Mouse (Mus musculus) heart, adult 2 months (tissue): ENCODE results near the gene Tufm. TPM values are rescaled to one million over a fixed set of nuclear protein-coding genes. Genes with fewer than 3 reads are reported as not detected.

Experiments
- DNase-seq, 2 experiments: peaks; one replicate each; pipeline ENCODE4 v3.0.0; 2021
- H3K27ac ChIP-seq: fragments of 200-600 bp; 2 replicates; pipeline ENCODE4 v1.8.1; 2022
- H3K27me3 ChIP-seq: fragments of 200-500 bp; 2 replicates; pipeline ENCODE4 v1.6.1; 2012; ENCODE audit warnings: mild to moderate bottlenecking, low read length, inconsistent platforms, mixed read lengths; ENCODE audit not compliant: control insufficient read depth, insufficient read depth
- H3K36me3 ChIP-seq: fragments of 200-500 bp; 2 replicates; pipeline ENCODE4 v1.6.1; 2012; ENCODE audit warnings: low read length, inconsistent platforms; ENCODE audit not compliant: control insufficient read depth, insufficient read depth
- H3K4me1 ChIP-seq: fragments of 200-500 bp; 2 replicates; pipeline ENCODE4 v1.6.1; 2011; ENCODE audit warnings: low read length; ENCODE audit not compliant: control insufficient read depth, insufficient read depth
- H3K4me3 ChIP-seq: fragments of 200-600 bp; 2 replicates; pipeline ENCODE4 v1.8.1; 2022
- H3K79me2 ChIP-seq: fragments of 200-500 bp; replicated peaks from 2 replicates; pipeline ENCODE4 v1.6.1; 2012; ENCODE audit warnings: mild to moderate bottlenecking, inconsistent platforms, low read length, moderate library complexity, mixed read lengths; ENCODE audit not compliant: control insufficient read depth, insufficient read depth
- H3K9ac ChIP-seq: fragments of 200-500 bp; 2 replicates; pipeline ENCODE4 v1.6.1; 2012; ENCODE audit warnings: low read depth, mild to moderate bottlenecking, control low read depth, inconsistent platforms, low read length, mixed read lengths
- CTCF ChIP-seq: fragments of 200-600 bp; IDR thresholded peaks from 2 replicates; pipeline ENCODE4 v1.8.1; 2022; ENCODE audit warnings: antibody characterized with exemption, mild to moderate bottlenecking, moderate library complexity
- EP300 ChIP-seq: fragments of 200-500 bp; IDR thresholded peaks from 2 replicates; pipeline ENCODE4 v1.6.1; 2011; ENCODE audit warnings: low read depth, low read length, control low read depth; ENCODE audit not compliant: insufficient read depth
- POLR2A ChIP-seq: fragments of 200-500 bp; IDR thresholded peaks from 2 replicates; pipeline ENCODE4 v1.6.1; 2011; ENCODE audit warnings: mild to moderate bottlenecking, low read depth, low read length, control low read depth; ENCODE audit not compliant: insufficient read depth
- WGBS: fragments of 180-500 bp; shearing (Covaris S2); methylation state at CpG from one replicate; pipeline ENCODE4 v1.1.7; 2018; 5-methylcytosine and 5-hydroxymethylcytosine counted together
- intact Hi-C: fragments of 180-260 bp; cut with DNase I; formaldehyde crosslinking; loops from one replicate; pipeline ENCODE4 v1.15.1; 2025
- polyA plus RNA-seq: library from polyadenylated mRNA; depleted of rRNA; stranded (reverse); fragments of >200 nt; gene quantifications from 2 replicates; pipeline ENCODE4 v1.2.3, GENCODE M21; 2012
- total RNA-seq, 2 experiments: library from RNA; stranded (reverse); gene quantifications; 2 replicates each; pipeline ENCODE4 v1.2.3; 2021

The Tufm gene
- total and polyA plus RNA-seq, 3 experiments = 271 to 314 (median 288) TPM

DNA sequence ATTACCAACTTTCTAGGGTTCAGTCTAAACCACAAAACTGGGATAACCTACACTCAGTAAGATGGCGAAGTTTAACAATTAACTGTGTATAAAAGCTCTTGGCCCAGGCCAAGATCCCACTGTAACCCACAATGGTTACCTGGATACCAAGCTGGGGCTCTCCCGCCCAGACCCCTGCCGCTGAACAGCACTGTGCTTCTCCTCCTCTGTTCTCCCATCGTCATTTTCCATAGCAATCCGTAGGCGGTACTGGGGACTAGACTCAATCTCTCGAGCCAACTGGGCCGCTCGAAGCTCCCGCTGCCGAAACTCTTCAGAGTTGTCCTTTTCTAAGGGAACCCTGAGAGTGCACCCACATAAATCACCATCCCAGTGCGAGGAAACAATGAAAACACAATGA, 10.8 kb downstream of the Tufm start:
- DNase-seq = no peak
- H3K4me1 ChIP-seq = no peaks in the 10 kb centered on the region
- H3K79me2 ChIP-seq = no peaks in the 10 kb centered on the region
- no peak overlapping the region for H3K4me3 ChIP-seq
- no peak overlapping the region for H3K27ac ChIP-seq
- H3K27me3 ChIP-seq = no peaks in the 10 kb centered on the region
- intact Hi-C loops = no loop called here
- TF ChIP-seq POLR2A = no peak
- TF ChIP-seq CTCF = no peak
- TF ChIP-seq EP300 = no peak
- H3K9ac ChIP-seq = no peak overlapping the region
- H3K36me3 ChIP-seq = peaks cover 11% of the 10 kb centered on the region
- 90% methylated on average over 12 of the region's 12 CpGs for WGBS

DNA sequence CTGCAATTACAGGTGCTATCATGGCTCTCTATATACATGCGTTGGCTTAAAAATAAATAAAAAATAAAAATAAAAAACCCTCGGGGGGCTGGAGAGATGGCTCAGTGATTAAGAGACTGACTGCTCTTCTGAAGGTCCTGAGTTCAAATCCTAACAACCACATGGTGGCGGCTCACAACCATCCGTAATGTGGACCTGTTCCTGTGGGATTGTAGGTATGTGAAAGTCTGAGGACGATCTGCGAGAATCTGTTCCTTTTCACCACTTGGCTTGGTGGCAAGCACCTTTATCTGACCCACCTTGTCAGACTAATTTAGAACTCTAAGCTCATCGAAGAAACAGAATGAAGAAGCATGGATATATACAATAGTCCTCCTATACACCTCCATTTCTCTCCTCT, 12.3 kb downstream of the Tufm start:
- H3K4me1 ChIP-seq = no peaks in the 10 kb centered on the region
- no peak for TF ChIP-seq CTCF
- no peak for TF ChIP-seq POLR2A
- no peak for TF ChIP-seq EP300
- H3K4me3 ChIP-seq = no peak overlapping the region
- peaks cover 11% of the 10 kb centered on the region for H3K36me3 ChIP-seq
- no peak overlapping the region for H3K9ac ChIP-seq
- 86% methylated on average over 7 of the region's 7 CpGs for WGBS
- no peaks in the 10 kb centered on the region for H3K79me2 ChIP-seq
- H3K27me3 ChIP-seq = no peaks in the 10 kb centered on the region
- intact Hi-C loops = no loop called here
- no peak for DNase-seq
- H3K27ac ChIP-seq = no peak overlapping the region

DNA sequence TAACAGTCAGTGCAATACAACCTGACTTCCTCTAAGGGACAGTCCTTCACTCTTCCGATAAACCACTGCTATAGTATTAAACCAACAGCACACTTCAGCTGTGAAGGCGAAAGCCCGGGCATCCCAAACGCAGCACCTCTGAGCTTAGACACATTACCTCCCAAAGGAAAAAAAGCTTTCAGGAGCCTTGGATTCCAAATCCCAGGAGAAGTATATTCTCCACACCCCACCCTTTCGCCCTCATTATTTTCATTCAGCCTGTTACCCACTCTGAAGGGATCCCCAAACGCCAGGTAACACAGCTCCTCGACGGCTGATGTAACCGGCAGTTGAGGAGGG, 14.5 kb downstream of the Tufm start:
- peak overlapping the region; percentile 99 for H3K4me3 ChIP-seq
- DNase-seq = no peak
- H3K27me3 ChIP-seq = no peaks in the 10 kb centered on the region
- TF ChIP-seq CTCF = no peak
- peak overlapping the region; percentile 73 for H3K9ac ChIP-seq
- H3K36me3 ChIP-seq = peaks cover 11% of the 10 kb centered on the region
- H3K4me1 ChIP-seq = no peaks in the 10 kb centered on the region
- 2% methylated on average over 9 of the region's 9 CpGs for WGBS
- H3K27ac ChIP-seq = peak overlapping the region; percentile 98
- intact Hi-C loops = loop anchor here (1.0 to 10.0 kb wide), 2 partner anchors 13 to 363 kb away; partner anchors contain the start of genes Hirip3 and Ino80e
- H3K79me2 ChIP-seq = no peaks in the 10 kb centered on the region

DNA sequence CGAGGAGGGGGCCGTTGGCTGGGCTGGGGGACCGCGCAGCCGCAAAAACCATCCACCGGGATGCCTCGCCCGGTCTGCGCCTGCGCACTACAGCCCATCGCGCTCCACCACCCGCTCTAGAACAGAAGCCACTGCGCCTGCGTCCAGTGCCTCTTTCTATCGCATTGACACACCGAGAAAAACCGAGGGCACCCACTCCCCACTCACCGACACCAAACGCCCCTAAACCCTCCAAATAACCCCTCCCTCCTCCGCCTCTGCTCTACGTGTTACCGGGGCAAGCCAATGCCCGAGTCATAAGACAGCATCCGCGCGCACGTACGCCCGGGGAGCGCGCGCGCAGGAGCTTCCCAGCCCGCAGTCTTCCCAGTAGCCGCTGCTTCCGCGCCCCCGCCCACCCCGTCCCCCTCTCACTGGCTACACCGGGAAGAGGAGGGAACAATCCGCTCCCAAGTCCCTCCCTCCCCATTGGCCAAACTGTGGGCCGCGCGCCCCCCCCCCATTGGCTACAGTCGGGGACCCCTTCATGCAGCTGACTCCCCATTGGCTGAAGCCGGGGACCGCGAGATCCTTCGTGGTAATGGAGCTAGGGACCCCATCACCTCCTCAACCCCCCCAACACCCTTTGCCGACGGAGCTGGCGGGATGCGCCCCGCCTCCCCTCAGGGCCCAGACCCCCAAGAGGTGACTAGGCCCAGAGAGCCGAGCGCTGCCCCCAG, 15.0 kb downstream of the Tufm start:
- no peaks in the 10 kb centered on the region for H3K27me3 ChIP-seq
- no peaks in the 10 kb centered on the region for H3K4me1 ChIP-seq
- DNase-seq = peak; percentile 93 to 95
- TF ChIP-seq CTCF (no peak), POLR2A (peak; percentile 61), EP300 (no peak)
- intact Hi-C loops = loop anchor here (10.0 kb wide), 1 partner anchor 363 kb away; the partner anchor contains the start of genes Hirip3 and Ino80e
- H3K79me2 ChIP-seq = no peaks in the 10 kb centered on the region
- H3K27ac ChIP-seq = peak overlapping the region; percentile 98
- 1% methylated on average over 57 of the region's 57 CpGs for WGBS
- peak overlapping the region; percentile 99 for H3K4me3 ChIP-seq
- peak overlapping the region; percentile 96 for H3K9ac ChIP-seq
- H3K36me3 ChIP-seq = peaks cover 11% of the 10 kb centered on the region

DNA sequence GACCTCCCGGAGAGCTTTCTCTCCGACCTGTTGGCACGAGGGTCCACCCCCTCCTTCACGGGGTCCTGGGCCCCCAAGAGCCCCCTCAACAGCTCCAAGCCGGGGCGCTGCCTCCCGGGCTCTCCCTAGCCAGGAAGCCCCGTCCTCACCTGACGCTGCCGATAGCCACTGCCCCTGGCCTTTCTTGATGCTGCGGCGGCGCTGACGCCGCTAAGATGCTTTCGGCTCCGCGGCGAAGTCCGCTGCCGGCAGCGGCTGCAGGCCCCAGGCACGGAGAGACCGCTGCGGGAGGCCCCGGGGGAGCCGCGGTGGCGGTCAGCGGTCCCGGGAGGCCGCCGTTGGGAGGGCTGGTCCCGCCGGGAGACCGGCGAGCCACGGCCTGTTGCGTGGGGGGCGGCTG, 15.6 kb downstream of the Tufm start:
- Histone ChIP-seq H3K36me3 (peaks cover 11% of the 10 kb centered on the region), H3K27ac (peak overlapping the region; percentile 98), H3K9ac (peak overlapping the region; percentile 96), H3K4me3 (peak overlapping the region; percentile 99), H3K4me1 (no peaks in the 10 kb centered on the region), H3K79me2 (no peaks in the 10 kb centered on the region), H3K27me3 (no peaks in the 10 kb centered on the region)
- TF ChIP-seq POLR2A (no peak), EP300 (no peak), CTCF (no peak)
- WGBS = 1% methylated on average over 39 of the region's 40 CpGs
- intact Hi-C loops = loop anchor here (10.0 kb wide), 1 partner anchor 362 kb away; the partner anchor contains the start of genes Hirip3 and Ino80e
- DNase-seq = no peak

DNA sequence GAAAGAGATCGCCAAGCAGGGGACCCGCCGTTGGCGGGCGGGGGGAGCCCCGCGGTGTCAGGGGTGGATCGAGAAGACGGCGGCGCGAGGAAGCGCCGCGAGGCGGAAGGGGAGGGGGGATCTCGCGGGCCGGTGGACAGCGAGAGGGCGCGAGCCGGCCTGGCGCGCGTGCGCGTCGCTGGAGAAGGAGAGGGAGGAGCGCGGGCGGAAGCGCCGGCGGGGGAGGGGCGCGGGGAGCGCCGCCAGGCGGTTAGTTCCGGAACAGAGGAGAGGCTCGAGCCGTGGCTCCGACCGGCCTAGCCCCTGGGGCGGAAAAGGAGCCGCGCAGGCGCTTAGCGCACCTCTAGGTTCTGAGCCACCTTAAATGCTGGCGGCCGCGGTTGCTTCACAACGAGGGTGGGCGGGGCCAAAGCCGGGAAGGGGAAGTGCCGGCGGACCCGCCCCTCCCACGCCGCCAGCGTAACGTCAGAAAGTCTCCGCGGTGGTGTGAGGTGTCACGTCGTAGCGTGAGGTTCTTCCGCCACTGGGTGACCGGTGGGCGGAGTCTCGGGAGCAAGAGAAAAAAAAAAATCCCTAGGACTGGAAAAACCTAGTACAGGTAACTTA, 16.2 kb downstream of the Tufm start, which contains the start of gene Atxn2l:
TSS of gene Atxn2l (minus strand) at position 165 of the 606 bp plus-strand sequence.
- H3K79me2 ChIP-seq = no peaks in the 10 kb centered on the region
- peaks cover 9% of the 10 kb centered on the region for H3K36me3 ChIP-seq
- peak within 1 kb of the TSS; percentile 96 for H3K9ac ChIP-seq
- no peaks in the 10 kb centered on the region for H3K4me1 ChIP-seq
- TF ChIP-seq POLR2A = peak; percentile 60
- TF ChIP-seq CTCF = peak; percentile 80
- TF ChIP-seq EP300 = peak; percentile 93
- H3K4me3 ChIP-seq = peak within 1 kb of the TSS; percentile 99
- peak; percentile 98 to 99 for DNase-seq
- intact Hi-C loops = loop anchor here (10.0 kb wide), 1 partner anchor 361 kb away; the partner anchor contains the start of genes Hirip3 and Ino80e
- H3K27ac ChIP-seq = peak within 1 kb of the TSS; percentile 98
- WGBS = under 1% methylated on average over 56 of the region's 72 CpGs
- H3K27me3 ChIP-seq = no peaks in the 10 kb centered on the region
